Mouse (Mus musculus): Measurements from ENCODE around the gene Gpsm1. TPM values are rescaled to one million over a fixed set of nuclear protein-coding genes. Genes with fewer than 3 reads are reported as not detected.

Gpsm1 gene
- polyA plus RNA-seq, 1 experiment from 2014 or later = 33.0 TPM

DNA sequence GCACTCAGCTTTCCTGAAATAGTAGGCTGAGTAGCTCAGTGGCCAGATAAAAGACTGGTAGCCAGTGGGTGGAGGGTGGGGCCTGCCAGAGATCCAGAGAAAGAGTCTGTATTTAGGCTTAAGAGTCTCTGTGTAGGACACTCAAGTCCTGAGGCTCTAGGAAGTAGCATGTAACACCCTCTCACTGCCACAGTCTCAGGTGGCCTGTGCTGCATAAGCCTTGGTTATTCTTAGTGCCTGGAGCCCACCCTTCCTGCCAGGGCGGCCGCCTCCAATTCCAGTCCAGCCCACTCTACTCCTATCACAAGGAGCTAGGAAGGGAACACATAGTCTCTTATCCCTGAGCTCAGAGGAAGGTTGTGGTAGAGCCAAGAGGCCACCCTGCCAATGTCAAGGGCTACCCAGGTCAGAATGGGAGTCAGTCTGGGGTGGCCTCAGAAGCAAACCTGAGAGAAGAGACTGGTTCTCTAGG, 26.2 kb downstream of the Gpsm1 start:
- no peak overlapping the region for H3K4me2 ChIP-seq (replicated peaks; ENCODE audit: low read depth, low read length)
- H3K4me3 ChIP-seq (ENCODE audit: low read depth, low read length) = no peak overlapping the region
- peak; percentile 69 for DNase-seq (ENCODE audit: low spot score)
- H3K27ac ChIP-seq (ENCODE audit: low read length) = peak overlapping the region; percentile 85
- H3K27me3 ChIP-seq (replicated peaks; ENCODE audit: insufficient read depth, low read length) = no peaks in the 10 kb centered on the region
- peak; percentile 64 for ATAC-seq
- peak; percentile 28; the same call in 1 of the 2 replicates for TF ChIP-seq EP300 (IDR thresholded peaks at IDR 0.05)
- no peak for TF ChIP-seq CTCF (IDR thresholded peaks at IDR 0.05)
- no peaks in the 10 kb centered on the region for H3K9me3 ChIP-seq (ENCODE audit: low read length)
- peaks cover 15% of the 10 kb centered on the region; the same call in 1 of the 2 replicates for H3K4me1 ChIP-seq (ENCODE audit: insufficient read depth, low read depth, low read length)
- 50% methylated on average over 2 of the region's 2 CpGs for WGBS
- 0 out of 2 replicates have a peak, but pooled peaks cover 10% of the 10 kb centered on the region for H3K36me3 ChIP-seq (ENCODE audit: insufficient read depth, low read length)
- H3K9ac ChIP-seq (replicated peaks; ENCODE audit: low read depth) = no peak overlapping the region

GRCm38 (mm10) chr2:26342044-26342443, 26.7 kb downstream of the Gpsm1 start:
- peak overlapping the region; percentile 85 for H3K27ac ChIP-seq (ENCODE audit: low read length)
- H3K9me3 ChIP-seq (ENCODE audit: low read length) = no peaks in the 10 kb centered on the region
- DNase-seq (ENCODE audit: low spot score) = peak; percentile 93
- no peaks in the 10 kb centered on the region for H3K27me3 ChIP-seq (replicated peaks; ENCODE audit: insufficient read depth, low read length)
- no peak overlapping the region for H3K4me3 ChIP-seq (ENCODE audit: low read depth, low read length)
- peaks cover 10% of the 10 kb centered on the region; the same call in 1 of the 2 replicates for H3K36me3 ChIP-seq (ENCODE audit: insufficient read depth, low read length)
- TF ChIP-seq EP300 (IDR thresholded peaks at IDR 0.05) (no peak; the same call in 1 of the 2 replicates), CTCF (IDR thresholded peaks at IDR 0.05) (no peak)
- H3K9ac ChIP-seq (replicated peaks; ENCODE audit: low read depth) = no peak overlapping the region
- peaks cover 15% of the 10 kb centered on the region; the same call in 1 of the 2 replicates for H3K4me1 ChIP-seq (ENCODE audit: insufficient read depth, low read depth, low read length)
- no peak overlapping the region; the same call in 1 of the 2 replicates for H3K4me2 ChIP-seq (replicated peaks; ENCODE audit: low read depth, low read length)
- peak; percentile 88 for ATAC-seq
- WGBS = 6% methylated on average over 10 of the region's 10 CpGs

DNA sequence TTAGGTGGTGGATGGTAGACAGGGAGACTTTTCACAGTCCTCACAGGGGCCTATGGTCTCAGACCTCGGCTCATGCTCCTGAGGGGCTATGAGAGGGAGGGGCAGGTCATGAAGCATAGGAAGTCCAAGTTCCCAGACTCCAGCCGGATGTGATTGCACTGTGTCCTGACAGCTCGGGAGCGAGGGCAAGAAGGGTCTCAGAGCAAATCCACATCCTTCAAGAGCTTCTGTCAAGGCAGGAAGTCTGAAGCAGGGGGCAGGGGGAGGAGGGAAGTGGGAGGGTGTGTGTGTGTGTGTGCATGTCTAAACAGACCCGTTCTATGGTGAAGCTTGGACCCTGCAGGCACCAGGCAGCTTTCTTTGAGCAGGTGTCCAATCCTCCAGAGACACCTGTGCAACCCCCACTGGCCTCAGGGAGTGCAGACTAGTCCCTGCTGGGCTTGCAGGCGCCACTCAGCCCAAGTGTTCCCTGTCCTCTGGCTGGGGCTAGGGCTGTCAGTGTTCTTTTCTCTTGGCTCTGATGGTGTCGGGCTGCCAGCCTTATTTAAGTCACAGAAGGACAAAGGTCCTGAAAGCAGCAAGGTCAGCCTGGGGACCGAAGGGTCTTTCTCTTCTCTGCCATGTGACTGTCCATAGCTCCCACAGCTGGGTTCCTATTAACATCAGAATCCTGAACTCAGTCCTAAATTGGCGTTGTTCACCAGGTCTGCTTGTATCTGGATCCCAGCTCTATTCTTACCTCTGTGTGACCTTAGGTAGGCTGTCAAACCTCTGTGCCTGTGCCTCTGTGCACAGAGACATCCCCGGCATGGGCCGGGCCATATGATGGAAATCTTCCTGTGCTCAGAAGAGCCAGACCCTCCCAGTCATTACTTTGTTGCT, 27.5 kb downstream of the Gpsm1 start:
- Histone ChIP-seq H3K27me3 (replicated peaks; ENCODE audit: insufficient read depth, low read length) (no peaks in the 10 kb centered on the region), H3K4me3 (ENCODE audit: low read depth, low read length) (no peak overlapping the region), H3K36me3 (ENCODE audit: insufficient read depth, low read length) (peaks cover 11% of the 10 kb centered on the region; the same call in 1 of the 2 replicates), H3K27ac (ENCODE audit: low read length) (peak overlapping the region; percentile 85), H3K4me2 (replicated peaks; ENCODE audit: low read depth, low read length) (peak overlapping the region; percentile 27), H3K9ac (replicated peaks; ENCODE audit: low read depth) (0 out of 2 replicates have a peak overlapping the region, but pooled peaks have one; percentile 3), H3K9me3 (ENCODE audit: low read length) (no peaks in the 10 kb centered on the region), H3K4me1 (ENCODE audit: insufficient read depth, low read depth, low read length) (peaks cover 18% of the 10 kb centered on the region)
- DNase-seq (ENCODE audit: low spot score) = peak; percentile 63
- TF ChIP-seq CTCF (IDR thresholded peaks at IDR 0.05) (no peak), EP300 (IDR thresholded peaks at IDR 0.05) (peak; percentile 45; the same call in 1 of the 2 replicates)
- peak; percentile 61 for ATAC-seq
- 49% methylated on average over 11 of the region's 11 CpGs for WGBS

GRCm38 (mm10) chr2:26348241-26348640, 32.9 kb downstream of the Gpsm1 start:
- Histone ChIP-seq H3K4me3 (ENCODE audit: low read depth, low read length) (no peak overlapping the region), H3K9me3 (ENCODE audit: low read length) (no peaks in the 10 kb centered on the region), H3K27me3 (replicated peaks; ENCODE audit: insufficient read depth, low read length) (no peaks in the 10 kb centered on the region), H3K36me3 (ENCODE audit: insufficient read depth, low read length) (peaks cover 17% of the 10 kb centered on the region; the same call in 1 of the 2 replicates), H3K4me2 (replicated peaks; ENCODE audit: low read depth, low read length) (no peak overlapping the region), H3K9ac (replicated peaks; ENCODE audit: low read depth) (no peak overlapping the region), H3K4me1 (ENCODE audit: insufficient read depth, low read depth, low read length) (peaks cover 23% of the 10 kb centered on the region), H3K27ac (ENCODE audit: low read length) (peak overlapping the region; percentile 71)
- DNase-seq (ENCODE audit: low spot score) (peak; percentile 82), ATAC-seq (peak; percentile 57)
- WGBS = 30% methylated on average over 6 of the region's 6 CpGs
- TF ChIP-seq EP300 (IDR thresholded peaks at IDR 0.05) (no peak; the same call in 1 of the 2 replicates), CTCF (IDR thresholded peaks at IDR 0.05) (no peak)

DNA sequence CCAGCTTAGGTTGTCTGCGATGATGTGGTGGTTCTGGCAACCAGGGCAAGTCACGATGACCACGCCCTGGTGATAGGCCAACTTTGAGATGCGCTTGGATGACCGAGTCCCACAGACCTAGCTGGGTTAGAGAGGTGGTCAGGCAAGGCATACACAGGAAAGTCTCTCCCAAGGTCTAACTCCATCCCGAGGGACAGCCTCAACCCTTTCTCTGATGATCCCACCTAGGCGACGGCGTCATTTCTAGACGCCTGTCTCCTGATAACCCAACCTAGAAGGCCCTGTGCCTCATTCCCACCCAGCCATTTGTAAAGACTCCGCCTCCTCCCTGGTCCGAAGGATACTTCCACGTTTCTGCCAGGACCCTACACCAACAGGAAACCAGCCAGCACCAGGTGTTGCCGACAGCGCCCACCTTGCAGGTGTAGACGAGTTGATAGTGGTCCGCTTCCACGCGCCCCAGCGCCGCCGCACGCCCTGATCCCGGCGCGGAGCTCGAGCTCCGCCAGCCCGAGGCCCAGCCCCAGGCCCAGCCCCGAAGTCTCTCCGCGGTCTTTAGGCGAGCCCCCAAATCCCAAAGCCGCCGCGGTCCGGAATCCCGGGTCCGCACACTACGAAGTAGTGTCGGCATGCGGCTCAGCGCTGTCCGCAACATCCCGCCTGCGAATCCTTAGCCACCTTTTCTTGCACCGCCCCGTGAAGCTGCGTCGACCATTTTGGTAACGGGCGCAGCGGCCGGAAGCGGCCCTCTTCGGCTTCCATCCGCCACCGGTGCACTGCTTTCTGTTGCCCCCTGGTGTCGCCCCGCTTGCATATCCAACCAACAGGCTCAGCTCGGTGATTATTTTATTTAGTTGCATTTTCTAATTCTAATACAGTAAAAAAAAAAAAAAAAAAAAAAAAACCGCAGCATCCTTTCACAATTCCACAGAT, 36.3 kb downstream of the Gpsm1 start, which contains the start of gene Dnlz:
Gene Dnlz, minus strand, starts transcription at position 753 of the 933 bp plus-strand sequence.
- H3K27me3 ChIP-seq (replicated peaks; ENCODE audit: insufficient read depth, low read length) = no peaks in the 10 kb centered on the region
- DNase-seq (ENCODE audit: low spot score) (peak; percentile 97), ATAC-seq (peak; percentile 82)
- H3K4me3 ChIP-seq (ENCODE audit: low read depth, low read length) = peak within 1 kb of the TSS; percentile 73
- H3K9ac ChIP-seq (replicated peaks; ENCODE audit: low read depth) = peak within 1 kb of the TSS; percentile 96
- no peaks in the 10 kb centered on the region for H3K9me3 ChIP-seq (ENCODE audit: low read length)
- peaks cover 7% of the 10 kb centered on the region; the same call in 1 of the 2 replicates for H3K36me3 ChIP-seq (ENCODE audit: insufficient read depth, low read length)
- 1% methylated on average over 61 of the region's 62 CpGs for WGBS
- H3K27ac ChIP-seq (ENCODE audit: low read length) = peak within 1 kb of the TSS; percentile 79
- TF ChIP-seq CTCF (IDR thresholded peaks at IDR 0.05) (peak; percentile 82), EP300 (IDR thresholded peaks at IDR 0.05) (no peak)
- H3K4me2 ChIP-seq (replicated peaks; ENCODE audit: low read depth, low read length) = peak within 1 kb of the TSS; percentile 99
- peaks cover 23% of the 10 kb centered on the region for H3K4me1 ChIP-seq (ENCODE audit: insufficient read depth, low read depth, low read length)
